Mouse (Mus musculus) embryo, embryonic 10 days (tissue): Measurements from ENCODE around the gene Abcc2.

ENCODE experiments used
- DNase-seq: peaks from one replicate; pipeline ENCODE4 v3.0.0-alpha.2; 2015; ENCODE audit warnings: low spot score

The Abcc2 gene

DNA sequence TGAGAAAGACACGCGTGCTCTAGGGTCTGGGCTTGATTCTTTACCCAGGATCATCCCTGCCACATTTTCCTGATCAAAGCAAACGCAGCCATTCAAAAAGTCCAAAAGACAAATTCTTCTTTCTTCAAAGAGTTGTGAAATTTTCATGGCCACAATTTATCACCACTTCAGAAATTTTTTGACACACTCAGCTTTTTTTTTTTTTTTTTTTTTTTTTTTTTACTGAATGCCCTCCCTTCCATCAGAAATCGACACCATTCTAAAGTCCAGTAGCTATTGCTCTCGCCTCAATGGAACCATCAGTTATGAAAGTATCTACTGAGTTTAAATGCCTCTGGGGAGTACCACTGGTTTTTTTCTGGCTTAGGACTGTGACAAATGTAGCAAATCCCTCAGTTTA is 1.6 kb upstream of the Abcc2 start:
- DNase-seq = no peak

DNA sequence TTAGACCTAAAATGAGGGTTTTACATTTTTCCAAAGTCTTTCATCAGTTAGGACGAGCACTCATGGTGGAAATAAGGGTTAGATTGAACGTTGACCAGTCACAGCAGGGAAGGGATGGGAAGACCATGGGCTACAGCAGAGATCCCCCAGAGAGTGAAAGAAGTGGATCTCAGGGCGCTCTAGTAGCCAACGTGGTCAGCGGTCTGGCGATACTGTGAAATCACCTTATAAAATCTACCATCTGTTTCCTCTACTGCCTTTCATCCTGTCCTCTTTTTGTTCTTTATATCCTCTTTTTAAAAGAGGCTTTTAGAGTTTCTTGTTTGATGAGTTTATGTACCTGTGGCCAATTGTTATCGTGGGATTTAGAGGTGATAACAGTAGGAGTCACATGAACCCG is 2.8 kb downstream of the Abcc2 start:
- DNase-seq = no peak

DNA sequence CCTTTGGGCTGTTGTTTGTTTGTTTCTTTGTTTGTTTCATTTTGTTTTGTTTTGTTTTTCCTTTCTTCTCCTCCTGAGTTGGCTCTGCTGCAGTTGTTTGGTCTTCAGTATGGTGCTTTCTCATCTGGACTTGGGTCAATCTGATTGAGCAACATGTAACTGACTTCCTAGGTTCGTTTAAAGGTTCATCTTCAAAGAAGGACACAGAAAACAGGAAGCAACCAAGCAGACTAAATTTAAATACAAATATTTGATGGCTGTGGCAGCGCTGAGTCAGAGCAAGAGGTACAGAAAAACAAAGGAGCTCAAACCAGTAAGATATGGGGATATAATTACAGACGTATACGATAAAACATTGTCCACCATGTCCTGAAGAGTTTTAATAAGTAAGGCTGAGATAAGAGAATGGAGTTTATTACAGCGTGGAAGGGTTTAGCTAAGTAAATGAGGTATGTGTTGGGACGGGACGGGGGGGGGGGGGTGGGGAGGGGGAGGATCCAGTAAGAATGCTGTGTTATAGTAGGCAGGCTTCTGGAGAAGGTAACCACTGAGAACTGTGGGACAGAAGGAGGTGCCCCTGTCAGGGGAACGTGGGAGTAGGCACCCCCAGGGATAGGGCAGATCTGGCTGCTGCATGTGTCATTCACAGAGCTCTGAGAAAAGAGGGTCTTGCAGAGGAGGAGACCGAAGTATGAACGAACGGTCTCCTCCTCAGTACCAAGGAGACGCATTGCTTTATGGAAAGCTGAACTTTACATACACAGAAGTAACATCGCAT is 4.4 kb downstream of the Abcc2 start:
- DNase-seq = no peak

DNA sequence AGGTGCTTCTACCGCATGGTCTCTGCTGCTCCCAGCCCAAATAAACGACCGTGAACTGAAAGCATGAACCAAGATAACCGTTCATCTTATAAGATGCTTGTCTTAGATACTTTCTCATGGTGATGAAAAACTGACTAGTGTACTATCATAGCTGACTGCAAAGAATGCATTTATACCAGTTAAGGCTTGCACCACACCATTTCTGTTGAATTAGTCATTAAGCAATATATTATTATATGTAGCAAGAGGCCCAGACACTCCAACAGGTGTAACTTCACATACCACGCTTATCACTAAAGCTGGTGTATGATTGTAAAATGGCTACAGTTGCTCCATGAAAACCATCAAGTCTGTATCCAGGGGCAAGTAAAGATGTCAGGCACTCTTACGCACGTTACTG is 7.8 kb downstream of the Abcc2 start:
- DNase-seq = no peak

DNA sequence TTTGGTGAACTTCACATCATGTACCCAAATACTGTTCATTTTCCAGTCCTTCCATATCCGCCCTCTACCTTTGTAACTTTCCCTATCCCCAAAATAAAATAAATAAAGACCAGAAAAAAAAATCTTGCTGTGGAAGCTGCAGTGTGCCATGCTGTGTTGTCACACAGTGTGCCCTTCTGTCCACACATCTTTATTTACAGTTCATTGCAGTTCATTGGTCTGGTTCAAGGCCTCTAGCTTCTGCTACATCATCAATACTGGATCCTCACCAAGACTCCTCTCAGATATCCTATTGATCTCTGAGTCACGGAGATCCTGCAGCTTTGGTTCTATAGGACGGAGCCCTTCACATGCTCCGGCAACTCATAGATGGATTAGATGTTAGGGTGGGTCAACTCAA is 10.5 kb downstream of the Abcc2 start:
- DNase-seq = no peak

DNA sequence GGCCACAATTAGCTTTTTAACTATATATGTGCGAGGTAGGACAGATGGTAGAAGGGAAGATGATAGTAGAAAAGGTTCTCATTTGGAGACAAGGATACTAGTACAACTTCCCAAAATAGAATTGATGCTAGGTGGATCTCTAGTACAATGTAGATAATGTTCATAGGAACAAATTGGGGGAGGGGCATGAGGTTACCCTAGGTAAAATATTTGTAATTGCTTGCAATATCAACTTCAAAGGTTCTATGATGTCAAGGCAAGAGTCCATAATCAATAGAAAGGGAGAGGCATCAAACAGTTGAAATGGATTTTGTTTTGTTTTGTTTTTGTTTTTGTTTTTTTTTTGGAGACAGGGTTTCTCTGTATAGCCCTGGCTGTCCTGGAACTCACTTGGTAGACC is 12.0 kb downstream of the Abcc2 start:
- no peak for DNase-seq

DNA sequence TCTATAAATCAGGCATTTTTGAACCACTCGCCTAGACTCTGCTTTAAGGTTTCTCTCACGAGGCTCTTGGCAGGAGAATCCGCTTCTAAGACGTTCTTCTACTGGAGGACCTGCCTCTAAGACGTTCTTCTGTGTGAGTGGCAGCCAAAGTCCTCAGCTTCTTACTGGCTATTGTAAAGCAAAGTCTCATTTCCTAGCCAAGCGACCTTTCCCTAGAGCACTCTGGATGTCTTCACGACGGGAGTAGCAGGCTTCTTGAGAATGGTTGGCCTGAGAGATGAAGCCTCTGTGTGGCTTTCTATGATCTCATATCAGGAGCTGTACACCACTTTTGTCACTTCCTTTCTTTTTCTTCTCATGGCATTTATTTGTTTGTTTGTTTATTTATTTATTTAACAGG is 13.5 kb downstream of the Abcc2 start:
- no peak for DNase-seq

DNA sequence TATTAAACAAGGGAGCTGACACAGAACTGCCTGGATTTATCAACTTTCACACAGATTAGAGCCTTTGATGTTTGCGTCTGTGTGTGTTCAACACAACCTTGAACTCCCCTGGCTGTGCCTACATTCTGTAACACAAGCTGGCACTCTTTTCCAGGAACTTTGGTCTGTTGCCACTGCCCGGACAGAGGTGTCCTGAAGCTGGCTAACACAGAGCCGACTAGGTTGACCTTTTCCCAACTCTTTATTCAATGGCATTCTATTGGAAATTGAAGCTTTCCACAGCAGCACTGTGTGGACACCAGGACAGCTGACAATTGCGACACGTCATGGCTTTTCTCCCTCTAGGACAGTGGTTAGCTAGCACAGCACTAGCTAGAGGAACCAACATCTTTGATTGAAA is 15.2 kb downstream of the Abcc2 start:
- no peak for DNase-seq

DNA sequence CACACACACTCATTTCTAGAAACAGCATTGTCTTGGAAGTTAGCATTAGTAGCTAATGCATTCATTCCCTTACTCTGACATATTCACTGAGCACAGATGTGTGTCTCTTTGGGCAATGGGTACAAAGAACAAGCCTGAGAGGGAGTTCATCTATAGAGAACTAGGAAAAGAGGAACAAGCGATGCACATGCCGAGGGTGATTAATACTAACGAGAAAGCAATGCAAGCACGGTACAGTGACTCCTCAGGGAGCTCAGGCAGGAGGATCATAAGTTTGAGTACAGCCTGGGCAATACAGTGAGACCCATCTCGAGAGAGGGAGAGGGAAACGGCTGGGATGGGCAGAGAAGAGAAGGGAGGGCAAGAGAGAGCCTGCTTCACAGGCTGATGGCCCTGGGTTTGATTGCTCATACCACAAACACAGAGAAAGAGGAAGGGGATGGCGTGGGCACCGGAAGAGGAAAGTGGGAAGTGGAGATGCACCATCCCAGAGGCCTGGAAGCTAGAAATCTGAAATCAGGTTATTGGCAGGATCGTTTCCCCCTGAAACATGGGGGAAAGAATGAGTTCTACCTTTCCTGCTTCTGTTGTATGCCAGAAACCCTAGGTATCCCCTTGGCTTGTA is 19.5 kb downstream of the Abcc2 start:
- no peak for DNase-seq

DNA sequence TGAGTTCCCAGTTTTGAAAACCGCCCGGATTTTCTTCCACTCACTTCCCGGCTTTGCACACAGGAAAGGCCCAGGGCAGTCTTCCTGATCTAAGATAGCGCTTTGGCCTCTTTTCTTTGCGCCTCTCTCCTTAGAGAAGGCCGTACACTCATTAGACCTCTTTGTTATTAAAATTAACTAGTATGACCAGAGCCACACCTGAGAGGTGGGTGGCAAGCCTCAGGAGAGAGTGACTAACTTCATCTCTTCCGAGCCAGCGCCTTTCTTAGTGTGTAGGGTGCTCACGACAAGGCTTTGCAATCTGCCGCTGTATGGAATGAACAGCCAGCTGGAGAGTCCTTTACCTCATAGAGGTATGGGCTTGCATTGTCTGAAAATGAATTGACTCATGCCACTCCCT is 21.9 kb downstream of the Abcc2 start:
- no peak for DNase-seq

DNA sequence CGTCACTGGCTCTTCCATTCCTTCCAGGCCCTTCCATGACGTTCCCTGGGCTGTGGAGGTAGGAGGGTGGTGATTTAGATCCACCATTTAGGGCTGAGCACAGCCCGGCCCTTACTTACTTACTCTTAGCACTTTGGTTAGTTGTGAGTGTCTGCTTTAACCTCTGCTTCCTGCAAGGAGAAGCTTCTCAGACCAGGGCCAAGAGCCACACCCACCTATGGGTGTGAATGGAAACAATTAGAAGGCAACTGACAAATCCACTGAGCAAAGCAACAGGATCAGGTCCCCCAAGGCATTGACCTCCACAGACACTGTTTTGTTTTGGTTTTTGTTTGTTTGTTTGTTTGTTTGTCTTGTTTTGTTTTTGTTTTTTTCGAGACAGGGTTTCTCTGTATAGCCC is 27.3 kb downstream of the Abcc2 start:
- DNase-seq = no peak

DNA sequence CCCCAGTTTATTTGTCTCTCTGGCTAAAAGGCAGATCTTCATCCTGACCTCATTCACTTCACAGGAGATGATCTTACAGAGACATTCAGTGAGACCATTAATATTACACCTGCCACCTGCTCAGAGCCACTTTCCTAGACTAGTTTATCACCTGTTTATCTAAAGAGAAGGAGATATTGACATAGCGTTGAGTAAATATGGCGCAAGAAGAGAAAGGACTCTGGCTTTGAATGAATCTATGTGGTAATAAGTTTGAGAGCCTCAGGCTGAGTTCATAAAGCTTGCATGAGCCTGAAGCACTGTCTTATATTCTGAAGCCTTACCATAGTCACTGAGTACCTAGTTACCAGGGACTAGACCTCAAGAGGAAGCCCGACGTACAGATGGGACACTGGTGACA is 29.4 kb downstream of the Abcc2 start:
- DNase-seq = no peak

DNA sequence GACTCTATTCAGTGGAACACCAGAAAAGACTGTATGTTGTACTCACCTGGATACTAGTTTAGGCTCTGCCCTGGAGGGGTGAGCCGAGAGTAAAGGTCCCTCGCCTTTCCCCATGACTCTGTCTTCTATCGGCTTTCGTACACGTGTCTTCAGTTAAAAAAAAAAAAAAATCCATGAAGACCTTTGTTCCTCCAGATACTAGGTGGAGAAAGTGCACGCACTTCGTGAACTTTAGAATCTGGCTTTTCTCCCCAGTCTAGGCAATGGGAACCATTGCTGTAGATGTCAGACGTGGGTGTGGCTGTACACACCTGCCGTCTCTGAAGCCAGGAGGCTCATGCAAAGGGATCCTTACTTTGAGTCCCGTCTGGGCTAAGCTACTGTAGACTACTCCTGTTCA is 31.3 kb downstream of the Abcc2 start:
- no peak for DNase-seq

DNA sequence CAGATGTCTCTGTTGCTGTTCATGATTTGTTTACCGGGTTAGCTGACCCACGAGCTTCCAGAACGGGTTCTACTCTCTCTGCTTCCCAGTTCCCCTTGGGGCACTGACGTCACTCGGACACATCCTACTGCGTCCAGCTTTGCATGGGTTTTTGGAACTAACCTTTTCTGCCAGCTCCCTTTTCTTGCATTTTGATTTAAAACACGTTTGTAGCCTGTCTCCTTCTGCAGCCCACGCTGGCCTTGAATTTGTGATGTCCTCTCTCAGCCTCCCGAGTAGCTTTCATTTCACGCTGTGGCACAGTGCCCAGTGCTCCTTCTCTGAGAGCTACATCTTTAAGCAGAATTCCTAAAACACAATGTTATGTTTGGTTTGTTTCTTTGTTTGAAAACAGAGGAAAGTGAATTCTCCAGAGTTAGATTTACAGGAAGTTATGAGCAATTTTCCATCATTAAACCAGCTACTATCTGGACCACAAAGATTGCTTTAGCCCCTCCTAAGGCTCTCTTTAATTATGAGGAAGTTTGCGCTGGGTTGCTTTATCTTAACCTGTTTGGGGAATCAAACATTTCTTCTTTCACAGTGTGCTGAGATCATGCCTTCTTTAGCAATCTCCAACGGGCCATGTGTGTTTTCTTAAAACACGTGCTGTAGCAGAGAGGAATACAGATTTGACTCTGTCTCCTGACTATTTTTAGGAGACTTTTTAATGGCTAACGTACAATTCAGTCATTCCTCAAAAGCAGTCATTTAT is 33.8 kb downstream of the Abcc2 start:
- no peak for DNase-seq

DNA sequence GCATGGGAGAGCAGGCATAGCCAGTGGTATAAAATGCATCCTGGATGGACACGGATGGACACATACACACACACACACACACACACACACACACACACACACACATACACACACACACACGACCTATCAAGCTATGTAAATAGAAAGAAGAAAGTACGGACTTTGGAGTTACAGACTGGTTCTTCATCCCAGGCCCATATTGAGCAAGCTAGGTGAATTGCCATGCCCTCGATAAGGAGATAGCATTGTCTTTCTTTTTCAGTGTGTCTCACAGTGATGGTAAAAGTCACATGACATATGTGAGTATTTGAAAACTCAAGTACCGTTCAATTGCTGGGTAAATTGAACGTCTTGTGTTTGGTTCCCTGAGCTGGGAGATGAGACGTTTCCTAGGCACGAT is 44.9 kb downstream of the Abcc2 start:
- DNase-seq = no peak

DNA sequence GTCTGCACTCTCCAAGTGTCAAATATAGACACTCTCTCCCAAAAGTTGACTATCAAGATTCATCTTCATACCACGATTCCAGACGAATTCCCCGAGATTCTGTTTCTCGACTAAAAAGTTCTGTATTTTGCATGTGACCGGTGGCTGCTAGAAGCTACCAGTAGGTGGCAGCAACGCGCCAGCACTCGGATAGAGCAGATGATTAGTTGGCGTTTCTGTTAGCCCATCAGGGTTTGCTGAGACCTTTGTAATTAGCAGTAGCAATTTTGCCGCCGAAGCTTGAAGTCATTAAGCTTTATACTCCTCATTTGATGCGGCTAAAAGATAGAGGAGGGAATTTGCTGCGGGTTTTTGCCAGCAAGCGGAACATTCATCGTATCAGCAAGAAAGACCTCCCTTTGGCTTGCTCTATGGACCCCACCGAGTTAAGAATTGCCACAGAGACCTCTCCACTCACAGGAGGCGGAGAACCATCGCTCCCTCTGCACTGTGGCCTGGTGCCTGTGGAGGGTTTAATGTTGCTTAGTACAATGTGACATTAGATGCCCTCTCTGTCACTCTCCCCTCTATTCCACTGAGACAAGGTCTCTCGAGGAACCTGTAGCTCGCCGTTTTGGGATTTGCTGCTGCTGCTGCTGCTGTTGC is 50.6 kb downstream of the Abcc2 start:
- DNase-seq = peak; percentile 86

DNA sequence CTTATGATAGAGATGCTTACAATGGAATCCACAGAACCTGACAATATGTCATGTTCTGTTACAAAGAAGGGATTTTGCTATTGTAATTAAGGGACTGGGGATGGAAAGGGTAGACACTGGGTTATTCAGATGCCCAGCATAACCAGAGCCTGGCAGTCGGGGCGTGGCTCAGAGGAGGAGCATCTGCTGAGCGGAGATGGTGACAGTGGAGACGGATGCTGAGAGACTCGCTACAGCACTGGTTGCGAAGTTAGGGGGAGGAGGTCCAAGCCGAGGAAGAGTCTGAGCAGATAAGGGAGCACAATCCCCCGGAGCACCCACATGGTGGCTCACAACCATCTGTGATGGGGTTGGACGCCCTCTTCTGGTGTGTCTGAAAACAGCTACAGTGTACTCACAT is 61.2 kb downstream of the Abcc2 start:
- DNase-seq = no peak

DNA sequence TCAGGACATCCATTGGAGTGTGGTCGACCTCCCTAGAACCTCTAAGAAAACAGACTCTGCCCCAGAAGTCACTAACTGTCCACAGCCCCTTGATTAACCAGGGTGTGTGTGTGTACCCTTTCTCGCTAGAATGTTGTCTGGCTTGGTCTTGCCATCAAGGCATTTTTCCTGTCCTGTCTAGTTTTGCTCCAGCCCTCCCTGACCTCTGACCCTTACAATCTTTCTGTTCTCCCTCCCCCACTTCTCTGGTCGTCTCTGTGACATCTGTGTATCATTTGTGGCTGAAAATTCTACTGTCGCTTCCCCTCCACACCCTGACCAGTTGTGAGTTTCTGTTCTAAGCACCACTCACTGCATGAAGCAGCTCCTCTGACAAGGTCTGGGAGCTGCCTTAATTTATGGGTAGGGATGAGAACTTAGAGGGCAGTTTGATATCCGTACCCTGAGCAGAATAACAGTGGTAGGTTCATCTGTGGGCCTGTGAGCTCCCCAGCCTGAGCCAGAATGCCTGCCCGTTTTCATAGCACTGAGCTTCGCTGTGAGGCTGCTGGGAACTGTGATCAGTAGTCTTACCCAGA is 63.4 kb downstream of the Abcc2 start:
- DNase-seq = peak; percentile 65

DNA sequence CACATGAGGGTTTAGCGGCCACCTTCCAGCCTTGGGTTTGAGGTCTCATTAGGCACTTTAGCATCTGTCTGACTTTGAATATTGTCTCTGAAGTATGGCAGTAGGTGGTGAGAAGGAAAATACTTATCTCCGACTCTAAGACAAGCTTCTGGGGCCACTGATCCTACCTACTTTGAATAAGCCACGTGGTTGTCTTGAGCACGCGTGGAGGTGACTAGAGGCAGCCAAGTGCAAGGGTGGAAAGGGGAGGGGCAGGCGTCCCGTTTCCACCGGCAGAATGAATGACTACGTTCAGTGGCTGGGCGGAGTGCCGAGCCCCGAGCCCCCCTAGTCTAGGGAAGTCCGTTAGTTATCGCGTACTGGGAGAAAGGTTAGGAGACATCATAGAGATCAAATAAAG is 65.1 kb downstream of the Abcc2 start:
- no peak for DNase-seq

DNA sequence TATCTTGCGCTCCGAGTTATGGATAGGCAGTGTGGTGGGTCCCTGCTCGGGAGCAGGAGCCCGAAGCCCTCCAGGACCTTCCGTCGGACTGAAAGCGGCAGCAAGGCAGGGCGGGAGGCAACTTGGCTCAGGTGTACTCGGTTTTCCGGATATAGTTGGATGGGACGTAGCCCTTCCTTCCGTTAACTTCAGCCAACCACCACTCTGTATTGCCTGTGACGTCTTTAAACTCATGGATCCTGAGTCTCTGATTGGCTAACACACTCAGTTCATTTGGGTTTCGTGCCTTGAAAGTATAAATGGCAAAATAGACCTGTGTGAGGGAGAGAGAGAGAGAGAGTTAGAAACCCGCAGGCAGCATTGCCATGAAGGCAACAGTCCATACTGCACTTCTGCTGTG is 66.0 kb downstream of the Abcc2 start:
- no peak for DNase-seq

DNA sequence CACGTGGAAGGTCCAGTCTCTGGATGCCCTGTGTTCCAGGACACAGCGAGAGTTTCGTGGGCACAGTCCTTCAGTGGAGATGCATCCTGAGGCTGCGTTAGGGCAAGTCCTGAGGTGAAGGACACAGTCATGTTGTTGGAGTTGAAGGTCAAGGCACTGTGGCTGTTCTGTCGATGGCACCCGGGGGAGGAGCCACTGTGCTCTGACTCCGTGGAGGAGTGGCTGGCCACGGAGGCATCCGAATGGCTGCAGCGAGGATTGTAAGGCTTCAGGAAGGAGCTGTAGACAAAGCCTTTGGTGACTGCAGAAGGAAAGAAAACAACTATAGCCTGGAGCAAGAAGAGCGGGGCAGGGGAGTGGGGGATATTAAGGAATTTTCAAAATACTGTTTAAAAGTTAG is 68.0 kb downstream of the Abcc2 start:
- no peak for DNase-seq

DNA sequence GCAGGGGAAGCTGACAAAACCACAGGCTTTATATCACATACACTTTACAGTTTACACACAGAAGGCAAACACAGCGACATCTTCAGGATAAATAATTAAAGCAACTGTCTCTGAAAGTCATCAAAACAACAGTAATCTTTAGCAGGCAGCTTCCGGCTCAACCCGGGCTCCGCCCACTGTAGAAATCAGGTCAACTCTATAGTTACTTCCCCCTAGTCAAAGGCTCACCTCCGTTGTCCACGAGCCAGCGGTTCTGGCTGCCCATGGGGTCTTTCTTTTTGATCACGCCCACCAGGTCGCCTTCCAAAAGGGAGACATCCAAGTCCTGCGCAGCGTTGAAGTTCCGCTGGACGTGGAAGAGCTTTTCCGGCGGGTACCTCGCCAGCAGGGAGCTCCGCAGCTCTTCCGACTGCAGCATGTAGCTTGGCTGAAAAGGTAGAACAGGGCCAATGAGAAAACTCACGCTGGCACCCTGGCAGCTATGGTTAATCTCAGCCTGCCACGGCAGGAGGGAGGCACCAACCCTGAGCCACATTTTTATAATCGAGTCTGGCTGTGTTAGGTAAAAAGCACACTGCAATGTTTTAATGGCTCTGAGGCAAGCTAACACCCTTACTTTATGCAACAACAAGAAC is 70.1 kb downstream of the Abcc2 start:
- DNase-seq = no peak
